Mouse (Mus musculus) gastrocnemius, adult 2 months (tissue): ENCODE results near the gene Fam89a. TPM values are rescaled to one million over a fixed set of nuclear protein-coding genes. Genes with fewer than 3 reads are reported as not detected.

Experiments used
- DNase-seq: peaks from one replicate; pipeline ENCODE4 v3.0.0; 2022
- H3K27ac ChIP-seq: fragments of 200-600 bp; 2 replicates; pipeline ENCODE4 v1.8.1; 2022; ENCODE audit warnings: mild to moderate bottlenecking
- H3K4me3 ChIP-seq: fragments of 200-600 bp; 2 replicates; pipeline ENCODE4 v1.8.1; 2022; ENCODE audit warnings: mild to moderate bottlenecking, moderate library complexity
- CTCF ChIP-seq: fragments of 200-600 bp; IDR thresholded peaks from 2 replicates; pipeline ENCODE4 v1.8.1; 2022; ENCODE audit warnings: antibody characterized with exemption, mild to moderate bottlenecking, moderate library complexity
- intact Hi-C: fragments of 180-260 bp; cut with DNase I; formaldehyde crosslinking; loops from one replicate; pipeline ENCODE4 v1.15.1; 2025
- long read RNA-seq, 2 experiments: library from polyadenylated mRNA; stranded (forward); transcript quantifications; one replicate each; pipeline ENCODE4 v2.0.0; 2021
- total RNA-seq, 2 experiments: library from RNA; stranded (reverse); gene quantifications; 2 replicates each; pipeline ENCODE4 v1.2.3; 2021

Gene Fam89a
- 1 to 10 TPM in 1 of 2 experiments, under 1 TPM in 1; 0.54 to 1.2 TPM for total RNA-seq
- long read RNA-seq, experiment 1, partial matches to known transcripts: 1 of 5 reads
- long read RNA-seq, experiment 1, other reads (novel, unspliced or antisense): 0 of 5 reads
- long read RNA-seq, experiment 2, partial matches to known transcripts: 0 of 2 reads
- long read RNA-seq, experiment 2, other reads (novel, unspliced or antisense): 0 of 2 reads

DNA sequence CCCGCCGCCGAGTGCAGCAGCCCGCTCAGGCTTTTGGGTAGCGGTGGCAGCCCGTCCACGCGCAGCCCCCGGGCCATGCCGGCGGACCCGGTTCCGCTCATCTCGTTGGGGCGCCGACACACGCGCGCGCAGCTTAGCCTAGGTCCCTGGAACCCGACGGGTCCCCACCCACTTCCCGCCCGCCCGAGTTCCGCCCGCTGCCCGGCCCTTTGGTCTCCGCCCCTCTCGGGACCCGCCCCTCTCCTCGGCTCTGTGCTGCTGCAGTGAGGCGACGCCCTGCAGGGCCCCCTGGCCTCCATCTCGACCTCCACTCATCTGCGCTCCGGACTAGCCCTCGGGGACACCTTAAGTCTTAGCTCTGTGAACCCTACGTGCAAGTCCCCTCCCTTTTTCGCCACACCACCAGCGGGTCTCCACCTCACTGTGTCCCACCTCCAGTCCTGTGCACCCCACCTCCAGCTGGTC is at the start of gene Fam89a:
Gene Fam89a, minus strand, starts transcription at position 124 of the 465 bp plus-strand sequence.
- Histone ChIP-seq H3K27ac (peak within 1 kb of the TSS; percentile 73), H3K4me3 (peak within 1 kb of the TSS; percentile 81)
- intact Hi-C loops: no loop called here
- peak; percentile 65 for DNase-seq
- no peak for TF ChIP-seq CTCF

GRCm38 (mm10) chr8:124800542-124800941 is 48.9 kb upstream of the Fam89a start:
- intact Hi-C loops: no loop called here
- no peak for DNase-seq
- H3K27ac ChIP-seq: no peak overlapping the region
- H3K4me3 ChIP-seq: no peak overlapping the region
- no peak for TF ChIP-seq CTCF

DNA sequence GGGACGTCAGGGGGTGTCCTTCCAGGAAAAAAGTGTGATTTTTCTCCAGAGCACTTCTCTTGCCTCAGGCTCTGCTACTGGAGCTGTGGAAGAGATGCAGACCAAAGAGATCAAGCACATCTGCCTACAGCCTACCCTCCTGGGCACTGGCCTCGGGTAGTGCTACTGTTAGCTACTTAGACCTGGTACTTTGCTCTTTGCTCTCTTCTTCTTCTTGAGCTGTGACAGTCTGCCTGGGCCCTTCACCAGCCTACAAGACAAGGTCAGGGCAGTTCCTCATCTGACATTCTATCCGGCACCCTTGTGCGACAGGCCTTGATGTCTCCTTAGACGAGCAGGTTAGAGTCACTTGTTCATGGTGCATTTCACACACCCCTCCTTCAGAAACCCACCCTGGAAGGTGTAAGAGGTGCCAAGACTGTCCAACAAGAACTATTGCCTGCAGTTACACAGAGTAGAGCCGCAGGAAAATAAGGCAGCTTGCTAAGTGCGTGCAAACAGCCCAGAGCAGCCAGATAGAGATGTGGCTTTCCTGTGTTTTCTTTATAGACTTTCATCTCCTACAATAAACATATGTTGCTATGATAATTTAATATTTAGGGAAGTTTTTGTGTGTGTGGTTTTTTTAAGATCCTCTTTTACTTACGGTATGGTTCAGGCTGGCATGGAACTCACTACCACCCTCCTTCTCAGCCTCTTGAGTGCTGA is 44.3 kb upstream of the Fam89a start:
- TF ChIP-seq CTCF: no peak
- intact Hi-C loops: no loop called here
- no peak for DNase-seq
- Histone ChIP-seq H3K27ac (no peak overlapping the region), H3K4me3 (no peak overlapping the region)

GRCm38 (mm10) chr8:124794486-124794780 is 42.8 kb upstream of the Fam89a start:
- no peak overlapping the region for H3K27ac ChIP-seq
- intact Hi-C loops: no loop called here
- H3K4me3 ChIP-seq: peak overlapping the region; percentile 34
- peak; percentile 42 for DNase-seq
- peak; percentile 25; the same call in 1 of the 2 replicates for TF ChIP-seq CTCF

- TF ChIP-seq CTCF: no peak
- Histone ChIP-seq H3K27ac (no peak overlapping the region), H3K4me3 (peak overlapping the region; percentile 62)
- DNase-seq: no peak
- intact Hi-C loops: no loop called here
These were observed 42.2 kb upstream of the Fam89a start for GRCm38 (mm10) chr8:124793661-124794485.

GRCm38 (mm10) chr8:124793172-124793651 is 41.6 kb upstream of the Fam89a start:
- intact Hi-C loops: no loop called here
- Histone ChIP-seq H3K27ac (no peak overlapping the region), H3K4me3 (peak overlapping the region; percentile 62)
- peak; percentile 93 for DNase-seq
- TF ChIP-seq CTCF: no peak

- no peak for DNase-seq
- Histone ChIP-seq H3K27ac (no peak within 1 kb of the TSS), H3K4me3 (peak within 1 kb of the TSS; percentile 62)
- intact Hi-C loops: no loop called here
- TF ChIP-seq CTCF: no peak
These were observed 41.1 kb upstream of the Fam89a start, which contains the start of gene Trim67 for GRCm38 (mm10) chr8:124792708-124793107. Gene Trim67, plus strand, starts transcription at chr8:124793092.

DNA sequence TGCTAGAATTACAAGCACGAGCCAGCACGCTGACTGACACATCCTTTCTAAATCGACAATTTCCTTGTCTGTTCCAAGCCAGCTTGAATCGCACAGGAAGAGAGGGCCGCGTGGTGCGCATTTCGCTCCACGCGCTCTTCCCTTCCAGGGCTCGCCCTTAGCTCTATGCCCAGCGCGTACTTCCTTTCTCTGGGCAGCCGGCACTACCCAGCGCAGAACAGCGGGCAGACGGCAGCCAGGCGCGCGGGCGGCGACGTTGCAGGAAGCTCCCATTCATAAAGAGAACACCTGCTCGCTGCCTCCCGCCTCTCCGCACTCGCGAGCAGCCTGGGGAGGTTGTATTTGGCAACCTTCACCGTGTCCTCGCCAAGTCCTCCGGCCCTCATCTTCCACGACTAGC is 40.6 kb upstream of the Fam89a start:
- intact Hi-C loops: no loop called here
- H3K27ac ChIP-seq: no peak overlapping the region
- no peak for TF ChIP-seq CTCF
- no peak for DNase-seq
- peak overlapping the region; percentile 62 for H3K4me3 ChIP-seq

DNA sequence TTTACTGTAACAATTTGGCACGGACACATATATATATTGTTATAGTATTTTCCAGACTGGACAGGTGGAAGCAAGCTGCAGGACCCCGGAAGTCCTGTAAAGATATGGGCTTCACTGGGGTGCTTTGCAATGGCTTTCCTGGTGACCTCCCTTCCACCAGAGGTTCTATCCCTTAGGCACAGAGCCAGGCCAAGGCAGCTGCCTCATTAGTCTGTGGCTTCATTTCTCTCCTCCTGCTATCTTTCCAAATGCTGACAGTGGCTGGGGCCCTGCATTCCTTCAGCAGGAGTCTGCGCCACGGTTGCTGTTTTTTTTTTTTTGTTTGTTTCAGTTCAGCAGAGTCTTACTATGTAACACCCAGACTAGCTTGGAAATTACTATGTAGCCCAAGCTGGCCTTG is 40.1 kb upstream of the Fam89a start:
- intact Hi-C loops: no loop called here

DNA sequence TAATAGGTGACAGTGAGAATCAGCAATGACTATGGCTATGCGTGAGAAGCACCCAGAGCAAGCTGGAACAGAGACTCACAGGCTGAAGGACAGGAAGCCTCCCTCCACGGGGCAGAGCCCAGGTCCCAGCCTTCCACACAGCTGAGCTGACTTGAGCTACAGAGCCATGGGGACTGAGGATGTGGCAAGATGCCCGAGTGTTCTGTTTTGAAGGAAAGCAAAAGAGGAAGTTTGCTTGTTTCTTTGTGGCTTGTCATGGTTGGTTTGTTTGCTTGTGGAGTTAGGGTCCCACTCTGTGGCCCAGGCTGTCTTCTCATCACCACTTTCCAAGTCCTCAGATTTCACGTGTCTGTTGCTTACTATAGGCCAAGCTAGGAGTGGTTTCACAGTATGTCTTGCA is 39.0 kb upstream of the Fam89a start:
- intact Hi-C loops: no loop called here
- no peak for TF ChIP-seq CTCF
- no peak for DNase-seq
- no peak overlapping the region for H3K4me3 ChIP-seq
- H3K27ac ChIP-seq: no peak overlapping the region

More for the DNA sequence above, 40.1 kb upstream of the Fam89a start:
- Histone ChIP-seq H3K4me3 (no peak overlapping the region), H3K27ac (no peak overlapping the region)
- no peak for TF ChIP-seq CTCF
- DNase-seq: no peak

DNA sequence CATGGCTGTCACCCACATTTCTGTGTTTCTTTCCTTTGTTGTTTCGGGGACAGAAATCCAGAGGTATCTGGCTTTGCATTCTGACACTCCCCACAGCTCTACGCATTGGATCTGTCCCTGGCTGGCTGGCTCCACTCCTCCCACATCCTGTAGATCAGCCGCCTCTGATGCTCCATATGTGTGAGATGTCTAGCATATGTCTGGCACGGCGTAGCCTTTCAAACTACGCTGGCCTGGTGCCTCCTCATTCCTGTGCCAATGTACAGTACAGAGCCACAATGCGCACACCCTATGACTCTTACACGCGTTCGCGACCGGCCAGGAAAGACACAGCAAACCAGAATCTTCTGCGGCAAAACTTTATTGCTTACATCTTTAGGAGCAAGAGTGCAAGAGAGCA is 33.0 kb upstream of the Fam89a start:
- DNase-seq: no peak
- TF ChIP-seq CTCF: no peak
- Histone ChIP-seq H3K27ac (no peak overlapping the region), H3K4me3 (no peak overlapping the region)
- intact Hi-C loops: no loop called here

DNA sequence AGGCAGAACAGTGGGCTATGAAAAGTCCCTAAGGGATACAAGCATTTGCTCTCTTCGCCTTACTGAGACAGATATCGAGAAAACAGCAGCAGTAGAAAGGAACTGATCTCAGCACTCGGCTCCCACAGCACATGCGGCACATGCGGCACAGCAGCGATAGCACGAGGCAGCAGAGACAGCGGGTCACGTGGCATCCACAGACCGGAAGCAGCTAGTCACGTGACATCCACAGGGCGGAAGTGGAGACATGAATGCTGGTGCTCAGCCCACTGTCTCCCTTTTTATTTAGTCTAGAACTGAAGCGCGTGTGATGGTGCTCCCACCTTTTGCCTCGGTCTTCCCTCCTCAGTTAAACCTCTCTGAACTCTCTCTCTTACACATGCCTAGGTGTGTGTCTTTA is 31.6 kb upstream of the Fam89a start:
- Histone ChIP-seq H3K4me3 (no peak overlapping the region), H3K27ac (no peak overlapping the region)
- DNase-seq: no peak
- intact Hi-C loops: no loop called here
- no peak for TF ChIP-seq CTCF

DNA sequence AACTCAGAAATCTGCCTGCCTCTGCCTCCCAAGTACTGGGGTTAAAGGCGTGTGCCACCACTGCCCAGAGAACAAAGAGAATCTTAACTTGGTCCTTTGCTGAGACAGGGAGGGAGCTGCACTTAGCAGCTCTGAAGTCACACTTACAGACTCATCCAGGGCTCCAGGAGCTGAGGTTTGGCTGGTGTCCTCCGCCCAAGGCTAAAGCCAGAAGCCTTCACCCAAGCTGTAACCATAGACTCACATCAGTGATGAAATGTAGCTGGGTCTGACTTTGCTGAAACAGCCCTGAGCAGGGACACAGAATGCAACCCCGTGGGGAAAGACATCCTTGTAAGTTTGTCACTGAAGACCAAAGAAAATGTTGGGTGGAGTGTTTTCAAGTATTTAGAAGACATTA is 30.8 kb upstream of the Fam89a start:
- H3K27ac ChIP-seq: no peak overlapping the region
- TF ChIP-seq CTCF: no peak
- no peak overlapping the region for H3K4me3 ChIP-seq
- DNase-seq: peak; percentile 55
- intact Hi-C loops: no loop called here
